Mouse (Mus musculus) olfactory bulb, adult 2 months (tissue): ENCODE data around the gene Nt5c3b.

Experiments
- CTCF ChIP-seq: fragments of 200-500 bp; IDR thresholded peaks from 2 replicates; pipeline ENCODE4 v1.5.1; 2012; ENCODE audit warnings: low read depth, mild to moderate bottlenecking, low read length, moderate library complexity; ENCODE audit not compliant: insufficient read depth
- POLR2A ChIP-seq: fragments of 200-500 bp; IDR thresholded peaks from 2 replicates; pipeline ENCODE4 v1.6.1; 2012; ENCODE audit warnings: mild to moderate bottlenecking, low read depth, low read length, moderate library complexity; ENCODE audit not compliant: insufficient read depth

DNA sequence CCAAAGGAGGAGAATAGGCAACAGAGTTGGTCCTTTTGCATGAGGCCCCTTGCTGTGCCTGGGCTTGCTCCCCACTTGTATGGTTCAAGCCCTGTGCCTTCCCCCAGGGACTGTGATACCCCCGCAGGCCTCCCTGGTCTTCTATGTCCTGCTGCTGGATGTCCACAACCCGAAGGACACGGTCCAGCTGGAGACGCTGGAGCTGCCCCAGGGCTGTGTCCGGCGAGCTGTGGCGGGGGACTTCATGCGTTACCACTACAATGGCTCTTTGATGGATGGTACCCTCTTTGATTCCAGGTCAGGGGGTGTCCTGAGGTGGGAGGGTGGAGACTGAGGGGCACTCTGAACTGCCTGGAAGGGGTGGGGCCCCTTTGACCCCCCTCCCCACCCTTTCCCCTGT is 20.1 kb downstream of the Nt5c3b start:
- no peak for TF ChIP-seq CTCF
- TF ChIP-seq POLR2A, result no peak
